Mouse (Mus musculus) hindbrain, postnatal 0 days (tissue): ENCODE measurements at regions not wholly inside any gene's neighbourhood (a gene's known extent, or its start where the extent isn't known, plus 50 kb on each side); places are given as distances from the start of the nearest gene placed in this dataset.

ENCODE experiments used
- ATAC-seq: fragments of 200-750 bp; cut with Nextera tagmentation; 2 replicates; pipeline ENCODE4 v1.8.0; 2017; ENCODE audit warnings: mild to moderate bottlenecking, moderate TSS enrichment, moderate library complexity
- DNase-seq: peaks from one replicate; pipeline ENCODE4 v3.0.0-alpha.2; 2015; ENCODE audit warnings: low spot score
- H3K27ac ChIP-seq: fragments of 300-500 bp; sonication (generic); 2 replicates; pipeline ENCODE4 v1.5.1; 2014; ENCODE audit warnings: mild to moderate bottlenecking
- H3K27me3 ChIP-seq: fragments of 300-500 bp; sonication (generic); 2 replicates; pipeline ENCODE4 v1.6.1; 2014; ENCODE audit warnings: low read length, mixed read lengths; ENCODE audit not compliant: insufficient read depth
- H3K36me3 ChIP-seq: fragments of 300-500 bp; sonication (generic); 2 replicates; pipeline ENCODE4 v1.6.1; 2014; ENCODE audit warnings: low read length, mixed read lengths; ENCODE audit not compliant: insufficient read depth
- H3K4me1 ChIP-seq: fragments of 300-500 bp; sonication (generic); 2 replicates; pipeline ENCODE4 v1.6.1; 2014; ENCODE audit warnings: antibody characterized with exemption, low read length, mixed read lengths; ENCODE audit not compliant: insufficient read depth
- H3K4me2 ChIP-seq: fragments of 300-500 bp; sonication (generic); 2 replicates; pipeline ENCODE4 v1.6.1; 2014; ENCODE audit warnings: low read depth, mild to moderate bottlenecking, low read length, moderate library complexity, mixed read lengths
- H3K4me3 ChIP-seq: fragments of 300-500 bp; sonication (generic); 2 replicates; pipeline ENCODE4 v1.5.1; 2014; ENCODE audit warnings: low read length
- H3K9ac ChIP-seq: fragments of 300-500 bp; sonication (generic); replicated peaks from 2 replicates; pipeline ENCODE4 v1.6.1; 2014; ENCODE audit warnings: mild to moderate bottlenecking, low read length, moderate library complexity, mixed read lengths
- H3K9me3 ChIP-seq: fragments of 300-500 bp; sonication (generic); 2 replicates; pipeline ENCODE4 v1.6.1; 2016; ENCODE audit warnings: low read length, mixed read lengths
- CTCF ChIP-seq: IDR thresholded peaks from 2 replicates; pipeline ENCODE4 v1.5.1; 2016; ENCODE audit warnings: antibody characterized with exemption, control low read depth, low read depth
- WGBS: fragments of 180-500 bp; shearing (Covaris S2); extraction: QIAGEN DNeasy Blood & Tissue Kit; methylation state at CpG from one replicate; pipeline ENCODE4 v1.1.7; 2014; 5-methylcytosine and 5-hydroxymethylcytosine counted together

DNA sequence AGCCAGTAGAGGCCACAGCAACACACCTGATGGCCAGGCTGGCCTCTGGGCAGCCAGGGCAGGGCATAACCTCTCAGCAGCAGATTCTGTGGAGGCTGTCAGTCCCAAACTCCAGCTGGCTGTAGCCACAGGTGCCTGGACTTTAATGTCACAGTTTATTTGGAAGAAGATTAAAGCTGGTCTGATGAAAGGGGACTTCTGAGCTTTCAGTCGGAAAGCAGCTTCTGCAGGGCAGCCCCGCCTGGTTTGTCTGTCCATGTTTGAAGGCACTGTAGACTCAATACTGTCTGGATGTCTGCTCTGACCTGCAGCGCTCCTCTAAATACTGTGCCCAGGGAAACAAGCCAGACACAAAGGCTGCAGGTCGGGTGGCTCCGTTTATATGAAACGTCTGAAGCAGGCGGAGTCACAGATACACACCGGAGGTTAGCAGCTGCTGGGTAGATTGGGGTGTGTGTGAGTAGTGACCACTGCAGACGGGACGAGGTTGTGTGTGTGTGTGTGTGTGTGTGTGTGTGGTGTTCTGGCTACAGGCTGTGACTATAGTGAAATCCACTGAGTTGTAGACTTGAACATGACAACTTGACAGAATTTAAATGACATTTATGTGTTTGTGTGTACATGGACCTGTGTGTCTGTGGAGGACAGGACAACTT lies 58.5 kb upstream of the Slc25a33 start:
- H3K4me2 ChIP-seq, result no peak overlapping the region
- no peak for ATAC-seq
- no peaks in the 10 kb centered on the region for H3K36me3 ChIP-seq
- no peak overlapping the region for H3K27ac ChIP-seq
- no peaks in the 10 kb centered on the region for H3K4me1 ChIP-seq
- no peak for DNase-seq
- no peak for TF ChIP-seq CTCF
- no peaks in the 10 kb centered on the region for H3K27me3 ChIP-seq
- no peak overlapping the region for H3K4me3 ChIP-seq
- WGBS, result 54% methylated on average over 10 of the region's 10 CpGs
- H3K9ac ChIP-seq, result no peak overlapping the region
- H3K9me3 ChIP-seq, result no peaks in the 10 kb centered on the region

DNA sequence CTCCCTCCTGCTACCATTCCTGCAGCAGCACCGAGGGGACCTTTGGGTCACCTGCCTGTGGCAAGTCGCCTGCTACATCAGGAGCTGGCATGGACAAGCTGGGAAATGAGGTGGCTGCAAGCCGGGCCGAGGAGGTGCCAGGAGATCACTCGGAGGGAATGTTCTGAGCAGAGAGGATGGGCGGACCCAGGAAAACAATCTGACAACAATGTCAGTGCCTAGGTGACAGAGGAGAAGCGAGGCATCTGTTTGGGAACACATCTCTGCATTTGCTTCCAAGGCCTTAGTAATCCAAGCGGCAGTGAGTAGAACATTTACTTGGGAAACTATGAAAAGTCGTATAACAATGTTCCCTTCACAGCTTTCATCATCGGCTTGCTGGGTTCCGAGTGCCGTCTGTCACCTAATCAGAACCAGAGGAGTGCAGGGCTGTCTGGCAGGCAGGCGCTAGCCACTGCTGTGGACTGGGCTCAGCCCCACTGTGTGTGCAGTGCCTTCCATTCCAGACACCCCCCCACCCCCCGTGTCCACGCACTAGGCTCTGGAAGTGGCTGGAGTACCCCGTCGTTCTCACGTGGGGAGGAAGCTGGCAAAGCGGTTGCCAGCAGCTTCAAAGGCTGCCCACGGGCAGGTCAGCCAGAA lies 56.6 kb upstream of the Slc25a33 start:
- Histone ChIP-seq H3K27ac (no peak overlapping the region), H3K9ac (no peak overlapping the region), H3K4me3 (no peak overlapping the region), H3K4me2 (no peak overlapping the region), H3K4me1 (no peaks in the 10 kb centered on the region), H3K27me3 (no peaks in the 10 kb centered on the region), H3K36me3 (no peaks in the 10 kb centered on the region), H3K9me3 (no peaks in the 10 kb centered on the region)
- DNase-seq, result no peak
- WGBS, result 72% methylated on average over 20 of the region's 20 CpGs
- TF ChIP-seq CTCF, result no peak
- no peak for ATAC-seq

DNA sequence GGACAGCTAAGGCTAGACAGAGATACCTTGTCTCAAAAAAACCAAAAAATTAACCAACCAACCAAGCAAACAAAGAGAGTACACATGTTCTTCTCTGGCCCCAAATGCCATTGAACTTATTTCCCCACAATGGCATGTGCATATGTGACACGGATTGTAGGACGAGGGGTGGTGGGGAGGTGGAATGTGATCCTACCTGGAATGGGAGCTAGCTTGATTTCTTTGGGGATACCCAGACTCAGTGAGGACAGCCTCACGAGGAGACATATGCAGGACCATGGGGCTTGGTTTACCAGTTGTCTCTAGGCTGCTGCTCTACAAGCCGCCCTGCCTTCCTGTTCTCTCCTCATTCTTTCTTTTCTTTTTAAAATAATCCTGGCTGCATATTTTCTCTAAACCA lies 55.9 kb upstream of the Slc25a33 start:
- Histone ChIP-seq H3K4me2 (no peak overlapping the region), H3K9me3 (no peaks in the 10 kb centered on the region), H3K9ac (no peak overlapping the region), H3K27ac (no peak overlapping the region), H3K4me3 (no peak overlapping the region), H3K36me3 (no peaks in the 10 kb centered on the region), H3K27me3 (no peaks in the 10 kb centered on the region), H3K4me1 (no peaks in the 10 kb centered on the region)
- 94% methylated on average over 4 of the region's 4 CpGs for WGBS
- ATAC-seq (no peak), DNase-seq (no peak)
- no peak for TF ChIP-seq CTCF

DNA sequence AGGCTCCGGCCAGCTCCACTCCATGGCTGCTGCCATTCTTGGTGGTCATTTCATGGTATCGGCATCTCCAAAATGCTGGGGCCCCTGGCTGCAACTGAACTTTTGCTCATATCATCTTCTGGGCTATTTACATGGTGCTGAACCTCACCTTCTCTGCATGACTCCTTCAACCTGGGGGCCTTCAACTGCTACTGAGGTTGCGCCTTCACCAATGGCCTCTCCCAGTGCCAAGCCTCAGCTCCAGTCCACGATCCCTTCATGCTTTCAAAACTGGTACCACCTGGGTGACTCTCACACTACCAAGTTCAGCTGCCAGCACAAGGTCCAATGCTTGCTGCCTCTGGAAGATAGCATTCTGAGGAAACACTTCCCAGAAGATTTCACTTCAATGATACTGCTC lies 53.7 kb upstream of the Slc25a33 start:
- no peaks in the 10 kb centered on the region for H3K9me3 ChIP-seq
- whole genome bisulfite sequencing, result 96% methylated on average over 4 of the region's 4 CpGs
- no peaks in the 10 kb centered on the region for H3K4me1 ChIP-seq
- TF ChIP-seq CTCF, result no peak
- DNase-seq, result no peak
- no peak overlapping the region for H3K4me3 ChIP-seq
- H3K9ac ChIP-seq, result no peak overlapping the region
- H3K4me2 ChIP-seq, result no peak overlapping the region
- no peak overlapping the region for H3K27ac ChIP-seq
- no peak for ATAC-seq
- H3K36me3 ChIP-seq, result no peaks in the 10 kb centered on the region
- no peaks in the 10 kb centered on the region for H3K27me3 ChIP-seq
